Mouse (Mus musculus): ENCODE measurements around the gene Wdfy2. TPM values are rescaled to one million over a fixed set of nuclear protein-coding genes. Genes with fewer than 3 reads are reported as not detected.

The Wdfy2 gene
- total RNA-seq, 2 experiments from 2014 or later = 20.0 to 33.7 TPM

GRCm38 (mm10) chr14:62878634-62879430 lies 41.4 kb downstream of the Wdfy2 start:
- no peak for DNase-seq (ENCODE audit: low spot score in 2 of 2)

GRCm38 (mm10) chr14:62879497-62879896 lies 42.0 kb downstream of the Wdfy2 start:
- peak; percentile 69 for DNase-seq (ENCODE audit: low spot score in 2 of 2)

DNA sequence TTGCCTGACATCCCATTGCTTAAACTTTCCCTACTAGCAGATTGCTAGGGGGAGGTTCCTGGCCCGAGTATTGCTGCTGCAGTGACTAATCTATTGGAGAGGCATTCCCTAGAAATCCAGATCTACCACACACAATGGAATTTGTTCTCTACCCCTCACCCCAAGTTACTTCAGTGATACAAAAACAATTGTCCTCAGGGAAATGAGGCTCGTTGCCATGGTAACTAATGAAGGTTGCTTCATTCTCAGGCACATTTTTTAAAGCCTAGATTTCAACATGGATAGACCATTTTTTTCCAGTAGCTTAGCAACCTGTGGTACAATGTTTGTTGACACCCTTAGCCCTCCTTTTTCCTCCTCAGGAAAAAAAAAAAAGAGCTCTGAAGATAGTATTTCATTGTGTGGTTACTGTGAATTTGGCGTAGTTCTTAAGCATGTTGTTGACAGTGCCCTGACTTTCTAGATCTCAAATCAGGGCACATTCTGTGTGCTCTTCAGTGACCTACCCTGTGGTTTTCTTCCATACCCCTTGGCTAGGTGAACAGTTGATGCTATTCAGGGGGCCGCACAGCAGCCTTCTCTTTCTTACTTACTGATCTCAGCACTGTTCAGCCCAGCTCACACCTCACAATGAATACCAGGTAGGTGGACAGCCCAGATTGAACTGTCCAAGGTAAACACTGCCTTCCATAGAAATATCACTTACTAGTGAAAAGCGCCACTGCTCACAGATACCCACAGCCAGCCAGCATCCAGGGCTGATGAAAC lies 42.8 kb downstream of the Wdfy2 start:
- DNase-seq (ENCODE audit: low spot score in 2 of 2) = no peak

- DNase-seq (ENCODE audit: low spot score in 2 of 2) = no peak
These were observed 44.7 kb downstream of the Wdfy2 start for GRCm38 (mm10) chr14:62882061-62882614.

DNA sequence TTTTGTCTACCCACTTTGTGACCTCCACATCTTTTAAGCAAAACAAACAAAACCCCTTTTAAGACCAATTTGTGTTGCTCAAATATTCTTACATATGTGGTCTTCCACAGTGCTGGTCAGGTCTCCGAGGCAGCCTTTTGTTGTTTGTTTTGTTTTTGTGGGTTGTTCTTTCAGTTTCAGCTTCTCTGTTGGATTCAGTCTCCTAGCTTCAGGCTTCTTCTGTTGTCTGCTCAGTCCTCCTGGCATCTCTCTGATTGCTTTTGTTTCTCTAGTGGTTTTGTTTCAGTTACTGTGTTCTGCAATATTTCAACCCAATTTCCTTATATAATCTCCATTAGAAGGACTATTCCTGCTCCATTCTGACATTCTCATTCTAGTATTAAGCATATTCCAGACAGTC lies 46.1 kb downstream of the Wdfy2 start:
- no peak for DNase-seq (ENCODE audit: low spot score in 2 of 2)

DNA sequence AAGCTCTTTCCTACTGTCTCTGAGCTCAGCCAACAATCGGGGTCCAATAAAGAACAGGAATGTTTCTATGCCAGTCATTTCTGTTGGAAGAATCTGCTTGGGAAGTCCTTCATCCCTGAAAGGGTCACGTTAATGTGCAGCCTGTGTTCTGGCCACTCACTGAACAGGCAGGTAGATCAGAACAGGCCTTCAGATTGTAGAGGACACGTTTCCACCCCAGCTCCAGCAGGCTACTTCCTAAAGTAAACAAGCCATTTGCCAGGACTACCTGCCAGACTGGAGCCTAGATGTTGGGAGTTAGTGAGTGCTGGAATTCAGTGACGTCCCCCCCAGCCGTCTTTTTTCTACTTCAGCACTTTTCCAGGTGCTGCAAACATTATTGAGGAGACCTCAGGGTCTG lies 46.7 kb downstream of the Wdfy2 start:
- no peak for DNase-seq (ENCODE audit: low spot score in 2 of 2)

- no peak for DNase-seq (ENCODE audit: low spot score in 2 of 2)
These were observed 47.2 kb downstream of the Wdfy2 start for GRCm38 (mm10) chr14:62884639-62885038.

GRCm38 (mm10) chr14:62885146-62885545 lies 47.7 kb downstream of the Wdfy2 start:
- no peak for DNase-seq (ENCODE audit: low spot score in 2 of 2)

DNA sequence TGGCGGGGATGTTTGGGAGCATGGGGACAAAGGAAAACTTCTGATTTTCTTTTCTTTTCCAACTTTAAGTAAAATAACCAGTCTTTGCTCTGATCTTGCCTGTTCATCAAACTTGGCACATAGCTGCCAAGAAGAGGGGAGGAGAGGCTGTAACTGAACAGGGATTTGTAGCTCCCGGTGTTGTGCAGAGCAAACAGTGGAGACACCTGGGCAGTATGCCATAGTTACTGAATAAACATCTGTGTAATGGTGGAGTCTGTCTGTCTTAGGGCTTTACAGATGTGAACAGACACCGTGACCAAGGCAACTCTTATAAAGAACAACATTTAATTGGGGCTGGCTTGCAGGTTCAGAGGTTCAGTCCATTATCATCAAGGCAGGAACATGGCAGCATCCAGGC lies 53.9 kb downstream of the Wdfy2 start:
- DNase-seq (ENCODE audit: low spot score in 2 of 2) = no peak

GRCm38 (mm10) chr14:62892771-62893641 lies 55.5 kb downstream of the Wdfy2 start:
- peak in 1 of 2 experiments; percentile 18 for DNase-seq (ENCODE audit: low spot score in 2 of 2)

DNA sequence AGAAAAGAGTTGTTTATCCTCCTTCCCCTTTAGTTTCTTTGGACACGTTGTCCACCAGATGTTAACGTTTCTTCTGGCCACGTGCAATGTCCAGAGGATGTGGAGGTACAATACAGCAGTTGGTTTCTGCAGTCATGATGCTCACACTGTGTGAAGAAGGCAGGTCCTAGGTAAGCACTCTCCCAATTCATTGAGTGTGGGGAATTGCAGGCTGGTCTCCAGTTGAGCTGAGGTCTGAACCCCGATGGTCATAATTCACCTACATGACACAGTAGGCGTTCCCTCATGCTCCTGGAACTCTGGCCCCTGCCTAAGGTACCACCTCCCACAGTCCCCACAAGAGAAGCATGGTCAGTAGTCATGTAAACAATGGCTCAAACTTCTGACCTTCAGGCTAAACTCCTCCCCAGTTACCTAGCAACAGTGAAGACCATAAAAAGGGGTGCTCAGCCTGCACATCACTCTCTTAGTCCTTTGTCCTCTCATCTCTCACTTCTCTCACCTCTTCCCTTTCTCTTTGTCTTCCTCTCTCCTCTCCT lies 56.2 kb downstream of the Wdfy2 start:
- DNase-seq (ENCODE audit: low spot score in 2 of 2) = peak in 1 of 2 experiments; percentile 9

- DNase-seq (ENCODE audit: low spot score in 2 of 2) = peak in 1 of 2 experiments; percentile 15
These were observed 57.7 kb downstream of the Wdfy2 start for GRCm38 (mm10) chr14:62894924-62895840.

DNA sequence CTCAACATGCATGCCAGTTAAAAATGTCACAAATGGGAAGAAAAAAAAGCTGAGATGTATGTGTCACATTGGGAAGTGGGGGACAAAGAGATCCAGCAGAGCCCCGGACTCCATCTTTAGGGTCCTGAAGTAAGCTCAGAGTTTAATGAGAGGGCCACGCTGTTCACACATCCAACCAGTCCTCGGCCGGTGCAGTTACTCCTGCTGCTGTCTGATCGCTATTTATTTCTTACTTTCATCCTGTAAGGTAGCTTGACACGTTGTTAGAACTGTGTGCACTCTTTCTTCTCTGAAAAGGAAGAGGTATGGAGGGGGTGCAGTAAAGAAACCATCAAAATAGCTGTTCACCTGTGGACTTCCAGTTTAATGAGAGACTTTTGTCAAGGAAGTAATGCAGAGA lies 60.6 kb downstream of the Wdfy2 start:
- DNase-seq (ENCODE audit: low spot score in 2 of 2) = no peak

GRCm38 (mm10) chr14:62907888-62908287 lies 70.4 kb downstream of the Wdfy2 start:
- no peak for DNase-seq (ENCODE audit: low spot score in 2 of 2)

- DNase-seq (ENCODE audit: low spot score in 2 of 2) = no peak
These were observed 71.1 kb downstream of the Wdfy2 start for GRCm38 (mm10) chr14:62908550-62908949.

DNA sequence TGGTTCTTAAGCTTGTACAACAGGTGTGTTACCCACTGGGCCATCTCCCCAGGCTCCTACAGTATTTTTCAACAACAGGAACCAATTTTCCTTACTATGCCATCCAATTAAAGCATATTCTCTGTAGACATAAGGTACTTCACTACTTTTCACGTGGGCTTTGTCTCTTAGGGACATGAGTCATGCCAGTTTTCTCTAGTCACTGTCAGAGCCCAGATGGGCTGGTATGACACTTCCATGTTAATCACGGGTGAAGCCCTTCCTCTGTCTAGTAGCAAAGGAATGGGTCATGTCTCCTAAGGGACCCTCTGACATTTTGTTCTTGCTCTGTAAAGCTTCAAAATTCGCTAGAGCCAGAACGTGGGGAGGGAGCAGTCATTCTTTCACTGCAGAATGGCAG lies 73.4 kb downstream of the Wdfy2 start:
- no peak for DNase-seq (ENCODE audit: low spot score in 2 of 2)

- no peak for DNase-seq (ENCODE audit: low spot score in 2 of 2)
These were observed 77.7 kb downstream of the Wdfy2 start for GRCm38 (mm10) chr14:62915146-62915685.

GRCm38 (mm10) chr14:62916488-62917034 lies 79.1 kb downstream of the Wdfy2 start:
- no peak for DNase-seq (ENCODE audit: low spot score in 2 of 2)

GRCm38 (mm10) chr14:62921401-62921800 lies 83.9 kb downstream of the Wdfy2 start:
- no peak for DNase-seq (ENCODE audit: low spot score in 2 of 2)
